Comparison of ENCODE assay signal across 8 mouse cellular contexts in the genomic region with DNA sequence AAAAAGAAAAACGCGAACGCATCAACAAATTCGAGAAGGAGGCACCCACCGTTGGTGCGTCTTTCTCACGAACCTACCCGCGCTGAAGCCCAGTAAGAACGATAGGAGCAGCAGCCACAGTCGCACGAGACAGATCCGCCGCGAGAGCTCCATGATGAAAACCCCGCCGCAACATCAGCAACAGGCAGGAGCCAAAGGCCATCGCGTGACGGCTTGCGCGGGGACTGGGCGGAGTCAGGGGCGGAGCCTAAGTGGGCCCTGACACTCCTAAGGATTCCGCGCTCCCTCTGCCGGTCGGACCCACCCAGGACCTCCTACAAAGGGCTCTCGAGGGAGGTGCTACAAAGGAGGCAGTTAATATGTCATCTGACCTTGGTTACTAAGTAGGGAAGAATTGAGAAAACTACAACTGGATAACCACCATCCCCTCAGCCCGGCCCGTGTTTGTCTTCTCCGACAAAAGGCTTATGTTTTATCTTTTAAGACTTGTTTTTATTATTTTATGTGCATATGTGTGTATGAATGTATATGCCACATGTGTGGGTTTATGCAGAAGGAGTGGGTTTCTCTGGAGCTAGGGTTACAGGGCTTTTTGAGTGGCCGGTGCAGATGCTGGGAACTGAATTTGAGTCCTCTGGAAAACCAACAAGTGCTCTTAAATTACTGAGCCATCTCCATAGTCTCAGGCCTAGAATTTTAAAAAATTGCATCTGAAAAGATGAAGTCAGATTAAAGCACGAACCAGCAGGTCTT. TPM values are rescaled to one million over a fixed set of nuclear protein-coding genes. Genes with fewer than 3 reads are reported as not detected.
DNase-seq lines count a peak whose midpoint lies in the region; ATAC-seq and TF ChIP-seq lines count a peak whose summit lies in the region.

Gene Scpep1, minus strand, starts transcription at position 249 of the 753 bp plus-strand sequence.

- peak; percentile 8 to 58 (median 57); a peak in 4 of 6 replicates for TF ChIP-seq CTCF in MEL (IDR thresholded peaks at IDR 0.05 in 2 of 3, conservative IDR thresholded peaks at IDR 0.05 in 1 of 3; ENCODE audit: control insufficient read depth in 1 of 3, insufficient read depth in 1 of 3, low read depth in 2 of 3, low read length in 3 of 3, poor library complexity in 1 of 3, severe bottlenecking in 1 of 3)
- TF ChIP-seq CTCF in cerebellum, adult 2 months (IDR thresholded peaks at IDR 0.05; ENCODE audit: borderline replicate concordance, insufficient read depth, low read depth, low read length), result peak; percentile 76
- TF ChIP-seq CTCF in forebrain, postnatal 0 days (IDR thresholded peaks at IDR 0.05; ENCODE audit: low read depth), result peak; percentile 82

- H3K27ac ChIP-seq in MEL (ENCODE audit: control insufficient read depth, low read depth, low read length), result peak within 1 kb of the TSS; percentile 57; the same call in 1 of the 2 replicates
- H3K27ac ChIP-seq in cerebellum, adult 2 months (ENCODE audit: insufficient read depth, low read length), result no peak within 1 kb of the TSS
- peak within 1 kb of the TSS; percentile 60 for H3K27ac ChIP-seq in forebrain, postnatal 0 days (ENCODE audit: low read depth, low read length)
- H3K27ac ChIP-seq in lung, embryonic 15.5 days, result peak within 1 kb of the TSS; percentile 65

- H3K79me2 ChIP-seq in MEL (ENCODE audit: control insufficient read depth, insufficient read depth, low read length, poor library complexity), result no peaks in the 10 kb centered on the region

- H3K4me2 ChIP-seq in forebrain, postnatal 0 days (ENCODE audit: low read depth), result peak within 1 kb of the TSS; percentile 57
- H3K4me2 ChIP-seq in lung, embryonic 15.5 days, result peak within 1 kb of the TSS; percentile 57

- peaks cover 0 to 12% of the 10 kb centered on the region in 2 experiments; a peak in 3 of 4 replicates for H3K36me3 ChIP-seq in MEL (ENCODE audit: control insufficient read depth in 1 of 2, insufficient read depth in 2 of 2, low read length in 2 of 2)
- no peaks in the 10 kb centered on the region for H3K36me3 ChIP-seq in forebrain, postnatal 0 days (ENCODE audit: insufficient read depth)
- no peaks in the 10 kb centered on the region for H3K36me3 ChIP-seq in lung, embryonic 15.5 days

- no peaks in the 10 kb centered on the region for H3K27me3 ChIP-seq in MEL (ENCODE audit: control insufficient read depth in 1 of 2, insufficient read depth in 2 of 2, low read length in 2 of 2)
- no peaks in the 10 kb centered on the region for H3K27me3 ChIP-seq in cerebellum, adult 2 months (ENCODE audit: control insufficient read depth, insufficient read depth, low read length)
- H3K27me3 ChIP-seq in forebrain, postnatal 0 days (ENCODE audit: insufficient read depth, low read length), result no peaks in the 10 kb centered on the region
- H3K27me3 ChIP-seq in lung, embryonic 15.5 days, result no peaks in the 10 kb centered on the region

- peak; percentile 62 to 75; a peak in 1 of 4 replicates for TF ChIP-seq POLR2A in MEL (IDR thresholded peaks at IDR 0.05; ENCODE audit: control insufficient read depth in 1 of 2, insufficient read depth in 1 of 2, low read depth in 1 of 2, low read length in 2 of 2, poor library complexity in 1 of 2)
- TF ChIP-seq POLR2A in cerebellum, adult 2 months (IDR thresholded peaks at IDR 0.05; ENCODE audit: borderline replicate concordance, insufficient read depth, low read length), result peak; percentile 69; the same call in 1 of the 2 replicates

- peak within 1 kb of the TSS; percentile 63 to 71 for H3K4me3 ChIP-seq in MEL (ENCODE audit: control insufficient read depth in 1 of 2, insufficient read depth in 1 of 2, low read depth in 2 of 2, low read length in 2 of 2)
- H3K4me3 ChIP-seq in cerebellum, adult 2 months (replicated peaks; ENCODE audit: insufficient read depth, low read depth, low read length), result peak within 1 kb of the TSS; percentile 93
- peak within 1 kb of the TSS; percentile 45 for H3K4me3 ChIP-seq in forebrain, postnatal 0 days (ENCODE audit: low read depth, low read length)
- H3K4me3 ChIP-seq in lung, embryonic 15.5 days, result peak within 1 kb of the TSS; percentile 55

- 5% methylated on average over 34 of the region's 34 CpGs for WGBS in cerebellum, adult 2 months
- 5% methylated on average over 34 of the region's 34 CpGs for WGBS in forebrain, postnatal 0 days
- 4% methylated on average over 34 of the region's 34 CpGs for WGBS in lung, embryonic 15.5 days

- peaks cover 8 to 10% of the 10 kb centered on the region in 2 experiments; a peak in 2 of 4 replicates for H3K4me1 ChIP-seq in MEL (ENCODE audit: control insufficient read depth in 1 of 2, insufficient read depth in 2 of 2, low read length in 2 of 2)
- no peaks in the 10 kb centered on the region for H3K4me1 ChIP-seq in cerebellum, adult 2 months (ENCODE audit: control insufficient read depth, insufficient read depth, low read length)
- peaks cover 6% of the 10 kb centered on the region; the same call in 1 of the 2 replicates for H3K4me1 ChIP-seq in forebrain, postnatal 0 days (ENCODE audit: insufficient read depth)
- peaks cover 5% of the 10 kb centered on the region; the same call in 1 of the 2 replicates for H3K4me1 ChIP-seq in lung, embryonic 15.5 days

- TF ChIP-seq RAD21 in MEL (IDR thresholded peaks at IDR 0.05; ENCODE audit: low read depth, low read length), result peak; percentile 1; the same call in 1 of the 2 replicates

- ATAC-seq in forebrain, postnatal 0 days, result peak; percentile 100
- peak; percentile 97 for ATAC-seq in lung, embryonic 15.5 days (ENCODE audit: borderline replicate concordance, extremely low read depth, low FRiP score, low TSS enrichment)

- DNase-seq in MEL (ENCODE audit: low read depth, low spot score), result peak; percentile 99
- DNase-seq in cerebellum, adult 2 months, result peak; percentile 95 to 98
- peak; percentile 95 for DNase-seq in forebrain, postnatal 0 days
- DNase-seq in heart, postnatal 4 days, result peak; percentile 99
- DNase-seq in layer of hippocampus, adult 8-10 months (ENCODE audit: low spot score in 2 of 2), result peak; percentile 91 to 95
- peak; percentile 97 for DNase-seq in ovary, adult 18-20 months (ENCODE audit: low spot score)
- DNase-seq in thymus, postnatal 0 days (ENCODE audit: low spot score), result peak; percentile 94

- no peak for TF ChIP-seq EP300 in MEL (IDR thresholded peaks at IDR 0.05; ENCODE audit: low read depth in 1 of 2, low read length in 2 of 2)

- H3K9ac ChIP-seq in MEL (ENCODE audit: control insufficient read depth, low read depth, low read length, poor library complexity, severe bottlenecking), result peak within 1 kb of the TSS; percentile 65
- peak within 1 kb of the TSS; percentile 62 for H3K9ac ChIP-seq in forebrain, postnatal 0 days
- peak within 1 kb of the TSS; percentile 48 for H3K9ac ChIP-seq in lung, embryonic 15.5 days

- no peaks in the 10 kb centered on the region for H3K9me3 ChIP-seq in MEL (replicated peaks; ENCODE audit: insufficient read depth, low read length)
- no peaks in the 10 kb centered on the region for H3K9me3 ChIP-seq in forebrain, postnatal 0 days (ENCODE audit: low read length)
- H3K9me3 ChIP-seq in lung, embryonic 15.5 days, result no peaks in the 10 kb centered on the region

TF ChIP-seq in MEL, 35 proteins besides CTCF, POLR2A, EP300 and RAD21:
- TF ChIP-seq ZMIZ1 (IDR thresholded peaks at IDR 0.05; ENCODE audit: low read depth, low read length), result no peak; the same call in 1 of the 2 replicates
- TF ChIP-seq NELFE (IDR thresholded peaks at IDR 0.05; ENCODE audit: low read depth, low read length), result peak; percentile 41; the same call in 1 of the 2 replicates
- TF ChIP-seq NRF1 (IDR thresholded peaks at IDR 0.05; ENCODE audit: insufficient read depth, low read depth, low read length, poor library complexity, severe bottlenecking), result peak; percentile 46; the same call in 1 of the 2 replicates
- TF ChIP-seq USF1 (IDR thresholded peaks at IDR 0.05; ENCODE audit: low read depth, low read length), result peak; percentile 63
- peak; percentile 48; the same call in 1 of the 2 replicates for TF ChIP-seq HCFC1 (IDR thresholded peaks at IDR 0.05; ENCODE audit: low read depth, low read length)
- TF ChIP-seq E2F4 (IDR thresholded peaks at IDR 0.05; ENCODE audit: borderline replicate concordance, low read depth, low read length), result no peak
- TF ChIP-seq CHD2 (IDR thresholded peaks at IDR 0.05; ENCODE audit: low read length), result no peak
- TF ChIP-seq SIN3A (IDR thresholded peaks at IDR 0.05; ENCODE audit: low read length), result peak; percentile 11; the same call in 1 of the 2 replicates
- peak; percentile 70; the same call in 1 of the 2 replicates for TF ChIP-seq BHLHE40 (IDR thresholded peaks at IDR 0.05; ENCODE audit: borderline replicate concordance, low read depth, low read length)
- peak; percentile 10; the same call in 1 of the 2 replicates for TF ChIP-seq MAX (IDR thresholded peaks at IDR 0.05; ENCODE audit: low read length)
- peak; percentile 40; the same call in 1 of the 2 replicates for TF ChIP-seq POLR2AphosphoS2 (IDR thresholded peaks at IDR 0.05; ENCODE audit: low read length)
- TF ChIP-seq MEF2A (IDR thresholded peaks at IDR 0.05; ENCODE audit: extremely low read depth, insufficient replicate concordance, low read depth, low read length, poor library complexity, severe bottlenecking), result no peak
- TF ChIP-seq ELF1 (IDR thresholded peaks at IDR 0.05; ENCODE audit: low read depth, low read length), result no peak
- TF ChIP-seq TCF12 (IDR thresholded peaks at IDR 0.05; ENCODE audit: low read depth, low read length), result peak; percentile 36; the same call in 1 of the 2 replicates
- peak; percentile 41 for TF ChIP-seq TBP (IDR thresholded peaks at IDR 0.05; ENCODE audit: low read depth, low read length)
- peak; percentile 56; the same call in 1 of the 2 replicates for TF ChIP-seq MXI1 (IDR thresholded peaks at IDR 0.05; ENCODE audit: low read depth, low read length)
- TF ChIP-seq ZKSCAN1 (IDR thresholded peaks at IDR 0.05; ENCODE audit: low read depth, low read length), result no peak
TF ChIP-seq in MEL: peak in this region for 11.

RNA-seq across cellular contexts. Expression of gene Scpep1, which starts in this region (rescaled TPM):
- total RNA-seq in MEL (2012; rRNA removed), result 7.9 and 8.9 TPM in 2 replicates
- polyA plus RNA-seq in MEL (2012; ENCODE audit: insufficient read depth in 1 of 2, insufficient read length in 2 of 2, low read depth in 1 of 2, low replicate concordance in 2 of 2, missing spikeins in 1 of 2), result 10 to 100 TPM in 1 of 2 experiments, not detected in 1; 15.6 TPM
- polyA plus RNA-seq in cerebellum, adult 2 months (2012; rRNA removed), result 17.5 and 18.6 TPM in 2 replicates
- total RNA-seq in forebrain, postnatal 0 days (2014; rRNA removed), result 27.5 and 28.9 TPM in 2 replicates
- polyA plus RNA-seq in forebrain, postnatal 0 days (2015; fragmentation: Nextera tagmentation; extraction: Ambion mirVana), result 19.5 and 27.4 TPM in 2 replicates
- 10 to 100 TPM; 38.7 to 39.6 TPM for total RNA-seq in heart, postnatal 4 days (2021)
- total RNA-seq in layer of hippocampus, adult 8-10 months (2022), result 10 to 100 TPM; 15.8 to 24.7 (median 19.9) TPM
- 88.7 and 90.7 TPM in 2 replicates for polyA plus RNA-seq in lung, embryonic 15.5 days (2015; fragmentation: Nextera tagmentation; extraction: Ambion mirVana)
- polyA plus RNA-seq in thymus, postnatal 0 days (2015; fragmentation: Nextera tagmentation; extraction: Ambion mirVana), result 19.5 TPM in 2 replicates
